Mouse (Mus musculus) left cerebral cortex, adult 11 months (tissue): ENCODE data around the gene Timp2.
A peak's percentile ranks its signal among the peaks of the same experiment; 100 is the strongest.

Source experiments
- DNase-seq: peaks from one replicate; pipeline ENCODE4 v3.0.0; 2022; ENCODE audit warnings: low spot score

Timp2 gene

GRCm38 (mm10) chr11:118369251-118369650 is 13.7 kb upstream of the Timp2 start:
- no peak for DNase-seq

DNA sequence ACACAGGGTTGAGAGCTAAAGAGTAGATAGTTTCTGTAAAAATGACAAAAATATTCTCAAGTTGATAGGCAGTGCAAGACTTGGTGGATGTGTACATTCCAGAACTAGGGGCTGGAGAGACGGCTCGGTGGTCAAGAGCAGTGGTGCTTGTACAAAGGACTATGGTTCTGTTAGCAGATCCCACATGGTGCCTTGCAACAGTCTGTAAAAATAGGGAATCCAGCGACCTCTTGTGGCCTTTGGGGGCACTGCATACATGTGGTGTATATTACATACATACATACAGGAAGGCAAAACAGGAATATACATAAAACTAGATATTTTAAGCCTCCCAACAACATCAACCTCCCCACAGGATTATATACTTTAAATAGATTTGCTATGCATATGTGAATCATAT is 12.8 kb upstream of the Timp2 start:
- no peak for DNase-seq

- no peak for DNase-seq
These were observed 11.0 kb upstream of the Timp2 start for GRCm38 (mm10) chr11:118366559-118366958.

DNA sequence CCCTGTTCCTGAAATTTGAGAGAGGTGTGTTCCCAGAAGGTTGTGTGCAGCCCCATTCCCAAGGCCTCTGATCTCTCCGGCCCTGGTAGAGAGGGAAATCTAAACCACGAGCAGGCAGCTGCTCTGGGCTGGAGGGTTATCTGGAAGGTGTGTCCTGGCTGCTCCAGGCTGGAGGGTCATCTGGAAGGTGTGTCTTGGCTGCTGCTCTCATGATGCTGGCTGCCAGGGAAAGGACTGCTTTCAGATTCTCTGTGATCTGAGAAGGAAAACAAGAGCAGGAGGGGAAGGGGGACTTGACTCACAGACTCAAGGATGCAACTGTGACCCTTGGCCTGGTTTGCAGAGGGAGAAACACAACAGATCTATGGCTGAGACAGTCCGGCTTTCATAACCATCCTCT is 10.6 kb upstream of the Timp2 start:
- no peak for DNase-seq

DNA sequence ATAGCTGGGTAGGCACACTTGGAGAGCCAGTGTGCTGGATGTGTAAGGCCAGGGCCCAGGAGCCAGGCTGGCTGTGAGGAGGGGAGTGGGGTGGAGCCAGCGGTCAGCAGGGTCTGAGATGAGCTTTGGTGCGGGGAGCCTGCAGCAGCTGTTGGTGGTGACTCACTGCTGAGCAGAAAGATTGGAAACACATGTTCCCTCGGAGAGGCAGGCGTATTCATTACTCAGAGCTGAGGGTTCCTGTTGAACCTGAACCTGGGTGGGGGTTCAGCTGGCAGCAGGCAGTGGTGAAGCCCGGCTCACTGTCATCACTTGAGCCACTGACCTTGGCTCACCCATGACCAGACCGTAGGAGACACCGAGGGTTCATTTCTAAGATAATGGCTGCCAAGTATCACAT is 9.6 kb upstream of the Timp2 start:
- DNase-seq = no peak

DNA sequence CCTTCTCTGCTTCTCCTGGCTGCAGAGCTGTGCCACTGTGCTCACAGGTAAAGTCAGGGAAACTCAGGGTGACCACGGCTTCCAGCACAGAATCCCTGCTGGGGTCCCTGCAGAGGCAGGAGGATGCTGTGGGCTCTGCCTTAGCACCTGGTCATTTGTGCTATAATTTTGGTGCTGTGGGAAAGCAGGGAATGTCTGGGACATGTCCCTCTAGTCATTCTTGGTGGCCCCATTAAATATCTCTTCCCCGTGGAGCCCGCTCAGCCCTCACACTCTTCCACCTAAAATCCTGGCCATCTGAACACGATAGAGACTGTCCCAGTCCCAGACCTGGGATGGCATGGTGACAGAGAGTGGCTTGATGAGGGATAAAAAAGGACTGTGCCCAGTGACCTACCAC is 8.5 kb upstream of the Timp2 start:
- no peak for DNase-seq

- DNase-seq = no peak
These were observed 7.5 kb upstream of the Timp2 start for GRCm38 (mm10) chr11:118362971-118363518.

DNA sequence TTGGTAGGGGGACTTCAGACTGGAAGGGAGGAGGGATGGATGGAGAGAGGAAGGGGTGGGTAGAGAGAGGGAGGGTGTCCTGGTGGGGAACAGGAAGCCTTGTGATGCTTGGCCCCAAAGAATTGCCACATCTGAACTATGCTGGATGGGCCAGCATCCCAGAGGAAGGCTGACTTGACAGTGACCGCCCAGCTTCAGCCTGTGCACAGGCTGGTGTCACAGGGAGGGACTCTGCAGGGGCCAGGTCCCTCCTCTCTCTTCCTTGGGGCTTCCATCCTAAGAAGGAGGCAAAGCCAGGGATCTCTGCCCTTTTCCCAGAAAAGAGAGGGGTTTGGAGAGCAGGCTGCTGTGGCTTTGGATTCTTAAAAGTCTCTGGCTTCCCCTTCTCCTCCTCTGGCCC is 7.0 kb upstream of the Timp2 start:
- no peak for DNase-seq

DNA sequence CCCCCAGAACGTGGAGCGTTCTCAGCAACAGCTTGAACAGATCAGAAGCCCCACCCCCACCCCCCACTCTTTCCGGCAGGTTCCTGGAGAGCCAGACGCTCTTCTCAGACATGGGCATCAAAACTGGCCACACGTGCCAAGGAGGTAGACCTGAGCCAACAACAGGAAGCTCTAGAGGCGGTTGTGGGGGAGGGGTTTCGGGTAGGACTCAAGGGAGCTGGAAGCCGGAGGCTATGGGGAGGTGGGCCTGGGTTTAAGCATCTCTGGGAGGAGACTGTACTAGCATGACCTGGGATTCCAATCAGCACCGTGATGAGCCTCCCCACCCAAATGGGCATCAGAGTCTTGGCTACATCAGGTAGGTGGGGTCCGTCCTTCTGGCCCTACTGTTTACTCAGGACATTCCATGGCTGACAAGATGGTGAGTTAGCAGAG is 5.4 kb upstream of the Timp2 start:
- no peak for DNase-seq

GRCm38 (mm10) chr11:118360491-118360890 is 5.0 kb upstream of the Timp2 start:
- no peak for DNase-seq

DNA sequence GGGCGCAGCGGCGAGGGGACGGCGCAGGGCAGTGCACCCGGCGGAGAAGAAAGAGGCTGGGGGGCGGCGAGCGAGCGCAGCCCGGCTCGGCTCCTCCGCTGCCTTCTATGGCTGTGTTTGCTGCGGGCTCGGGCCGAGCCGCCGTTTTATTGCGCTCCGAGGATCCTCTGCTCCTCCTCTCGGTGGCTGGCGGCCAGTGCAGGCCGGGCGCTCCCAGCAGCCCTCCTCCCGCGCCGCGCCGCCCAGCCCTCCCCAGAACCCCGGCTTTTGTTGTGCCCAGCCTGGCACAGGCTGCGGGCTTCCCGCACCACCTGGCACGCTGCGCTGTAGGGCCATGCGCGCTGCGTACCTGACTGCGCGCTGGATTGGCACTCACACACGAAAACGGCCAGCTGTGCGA is 335 bp downstream of the Timp2 start:
- peak; percentile 73 for DNase-seq

DNA sequence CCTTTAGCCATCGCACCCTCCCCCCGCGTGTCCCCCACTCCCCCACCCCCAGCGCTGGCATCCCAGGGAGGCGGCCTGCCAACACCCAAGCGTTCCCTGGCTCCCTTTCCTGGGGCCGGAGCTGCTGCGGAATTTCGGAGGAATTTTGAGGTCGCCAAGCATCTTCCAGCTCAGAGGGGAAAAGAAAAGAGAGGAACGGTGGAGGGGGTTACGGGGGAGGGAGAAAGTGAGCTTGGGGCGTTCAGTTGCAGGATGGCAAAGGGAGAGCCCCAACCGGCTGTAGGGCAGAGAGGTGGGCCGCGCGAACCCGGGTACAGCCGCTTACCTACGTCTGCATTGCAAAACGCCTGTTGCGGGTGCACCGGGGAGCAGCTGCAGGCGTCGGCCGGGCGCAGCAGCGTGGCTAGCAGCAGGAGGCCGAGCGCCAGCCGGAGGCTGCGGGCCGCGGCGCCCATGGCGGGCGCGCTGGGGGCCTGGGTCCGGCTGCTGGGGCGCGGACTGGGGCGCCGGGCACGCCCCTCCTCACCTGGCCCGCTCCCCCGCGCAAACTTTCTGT is 826 bp downstream of the Timp2 start:
- DNase-seq = no peak

GRCm38 (mm10) chr11:118349494-118349893 is 6.0 kb downstream of the Timp2 start:
- DNase-seq = no peak

DNA sequence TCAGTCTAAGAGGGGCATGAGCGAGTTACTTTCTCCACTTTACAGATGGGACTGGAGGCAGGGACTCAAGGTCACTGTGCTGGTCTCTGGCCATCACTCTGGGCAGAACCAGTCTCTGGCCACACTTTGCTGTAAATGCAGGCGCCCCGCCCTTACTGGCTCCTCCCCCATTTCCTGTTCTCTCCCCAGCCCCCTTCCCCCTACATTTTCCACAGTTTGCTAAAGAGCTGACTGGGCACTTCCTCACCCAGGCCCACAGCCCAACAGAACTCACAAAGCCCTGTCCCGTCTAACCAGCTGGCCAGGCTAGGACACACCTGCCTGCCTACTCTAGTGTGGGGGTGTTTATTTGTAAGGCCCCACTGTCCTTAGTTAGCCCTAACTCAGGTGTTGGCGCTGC is 6.7 kb downstream of the Timp2 start:
- no peak for DNase-seq

GRCm38 (mm10) chr11:118348419-118348818 is 7.1 kb downstream of the Timp2 start:
- DNase-seq = no peak

DNA sequence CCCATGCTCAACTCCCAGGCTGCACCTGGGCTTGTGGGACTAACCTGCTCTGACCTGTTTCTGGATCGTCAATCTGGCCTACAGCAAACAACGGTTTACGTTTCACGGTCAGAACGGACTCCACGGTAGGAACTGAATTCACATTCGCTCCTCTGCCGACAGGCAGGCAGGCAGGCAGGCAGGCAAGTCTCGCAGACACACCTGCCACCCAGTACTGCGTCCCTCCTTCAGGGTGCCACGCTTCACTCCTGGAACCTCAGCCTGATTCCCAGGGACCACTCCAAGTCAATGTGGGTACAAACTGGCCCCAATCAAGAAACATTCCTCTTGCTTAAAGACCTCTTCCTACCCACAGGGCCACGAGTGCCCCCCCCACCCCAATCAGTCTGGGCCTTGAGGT is 7.6 kb downstream of the Timp2 start:
- DNase-seq = no peak

GRCm38 (mm10) chr11:118347391-118347790 is 8.1 kb downstream of the Timp2 start:
- DNase-seq = no peak

- DNase-seq = no peak
These were observed 9.0 kb downstream of the Timp2 start for GRCm38 (mm10) chr11:118346395-118347096.

- no peak for DNase-seq
These were observed 9.8 kb downstream of the Timp2 start for GRCm38 (mm10) chr11:118345693-118346092.

- no peak for DNase-seq
These were observed 11.9 kb downstream of the Timp2 start for GRCm38 (mm10) chr11:118343629-118344028.

DNA sequence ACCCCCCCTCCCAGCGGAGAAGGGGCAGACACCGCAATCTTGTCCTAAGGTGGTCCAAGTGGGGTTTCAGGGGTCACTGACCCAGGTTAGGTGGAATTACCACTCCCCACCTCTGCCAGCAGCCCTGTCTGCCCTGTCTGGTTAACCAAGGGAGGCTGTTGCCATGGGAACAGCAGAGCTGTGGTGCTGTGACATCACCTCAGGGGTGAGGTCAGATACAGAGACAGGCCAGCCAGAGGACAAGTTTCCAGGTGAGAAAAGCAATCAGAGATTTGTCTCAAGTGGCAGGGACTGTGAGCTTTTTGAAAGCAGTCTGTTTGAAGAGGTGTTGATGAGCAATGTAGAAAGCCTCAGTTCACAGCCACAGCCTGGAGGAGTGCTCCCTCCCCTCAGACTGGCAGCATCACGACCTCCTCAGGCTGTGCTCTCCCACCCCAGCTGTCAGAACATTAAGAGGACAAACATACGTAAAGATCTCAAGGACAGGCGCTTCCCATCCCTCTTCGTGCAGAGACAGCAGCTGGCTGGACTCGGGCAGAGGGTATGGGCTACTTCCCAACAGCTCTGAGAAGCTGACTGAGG is 13.0 kb downstream of the Timp2 start, which contains the start of gene Cep295nl:
TSS of gene Cep295nl (minus strand) at position 101 of the 582 bp plus-strand sequence.
- no peak for DNase-seq

GRCm38 (mm10) chr11:118337491-118338168 is 17.9 kb downstream of the Timp2 start:
- DNase-seq = peak; percentile 53

DNA sequence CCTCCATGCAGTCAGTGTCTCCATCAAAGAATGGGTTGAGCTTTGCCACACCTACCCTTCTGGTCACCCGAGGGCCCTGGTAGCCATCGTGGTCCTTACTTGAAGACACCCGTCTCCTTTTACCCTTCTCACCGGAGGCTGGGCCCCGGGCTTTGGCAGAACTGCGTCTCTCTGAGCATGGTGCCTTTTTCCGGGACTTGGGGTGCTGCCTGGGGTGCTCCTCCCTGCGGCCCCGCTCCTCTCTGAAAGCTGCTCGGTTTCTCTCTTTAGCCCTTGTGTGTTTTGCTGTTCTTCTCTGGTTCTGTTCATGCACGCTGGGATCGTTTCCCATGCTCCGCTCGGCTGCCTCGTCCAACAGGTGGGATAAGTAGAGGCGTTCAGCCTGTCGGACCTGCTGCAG is 22.1 kb downstream of the Timp2 start:
- no peak for DNase-seq
